Mouse (Mus musculus) stomach, postnatal 0 days (tissue): ENCODE results near the gene Stac. TPM values are rescaled to one million over a fixed set of nuclear protein-coding genes. Genes with fewer than 3 reads are reported as not detected.

Experiments used
- ATAC-seq: fragments of 200-750 bp; cut with Nextera tagmentation; 2 replicates; pipeline ENCODE4 v1.8.0; 2017; ENCODE audit not compliant: low FRiP score, low TSS enrichment
- DNase-seq: peaks from one replicate; pipeline ENCODE4 v3.0.0-alpha.2; 2016; ENCODE audit warnings: low spot score
- H3K27ac ChIP-seq: fragments of 300-500 bp; sonication (generic); replicated peaks from 2 replicates; pipeline ENCODE4 v1.5.1; 2014; ENCODE audit warnings: mild to moderate bottlenecking, control low read depth
- H3K27me3 ChIP-seq: fragments of 300-500 bp; sonication (generic); 2 replicates; pipeline ENCODE4 v1.6.1; 2014; ENCODE audit warnings: low read length; ENCODE audit not compliant: control insufficient read depth, insufficient read depth
- H3K36me3 ChIP-seq: fragments of 300-500 bp; sonication (generic); 2 replicates; pipeline ENCODE4 v1.6.1; 2014; ENCODE audit warnings: low read length, mixed read lengths; ENCODE audit not compliant: control insufficient read depth, insufficient read depth
- H3K4me1 ChIP-seq: fragments of 300-500 bp; sonication (generic); replicated peaks from 2 replicates; pipeline ENCODE4 v1.6.1; 2014; ENCODE audit warnings: antibody characterized with exemption; ENCODE audit not compliant: control insufficient read depth, insufficient read depth
- H3K4me2 ChIP-seq: fragments of 300-500 bp; sonication (generic); replicated peaks from 2 replicates; pipeline ENCODE4 v1.6.1; 2014; ENCODE audit warnings: low read depth, mild to moderate bottlenecking, control low read depth, moderate library complexity
- H3K4me3 ChIP-seq: fragments of 300-500 bp; sonication (generic); 2 replicates; pipeline ENCODE4 v1.5.1; 2014; ENCODE audit warnings: low read depth, low read length, control low read depth
- H3K9ac ChIP-seq: fragments of 300-500 bp; sonication (generic); 2 replicates; pipeline ENCODE4 v1.6.1; 2014; ENCODE audit warnings: mild to moderate bottlenecking, low read length, control low read depth, mixed read lengths
- H3K9me3 ChIP-seq: fragments of 300-500 bp; sonication (generic); 2 replicates; pipeline ENCODE4 v1.6.1; 2016; ENCODE audit warnings: low read length; ENCODE audit not compliant: control insufficient read depth
- CTCF ChIP-seq: IDR thresholded peaks from 2 replicates; pipeline ENCODE4 v1.5.1; 2016; ENCODE audit warnings: antibody characterized with exemption, low read depth, mild to moderate bottlenecking, moderate library complexity
- EP300 ChIP-seq: optimal IDR thresholded peaks from 2 replicates; pipeline ENCODE3; 2016; ENCODE audit warnings: antibody characterized with exemption
- WGBS: fragments of 180-500 bp; shearing (Covaris S2); extraction: QIAGEN DNeasy Blood & Tissue Kit; methylation state at CpG from one replicate; pipeline ENCODE4 v1.1.7; 2014; 5-methylcytosine and 5-hydroxymethylcytosine counted together
- polyA plus RNA-seq: library from polyadenylated mRNA; unstranded; fragments of >200 nt; fragmentation: Nextera tagmentation; extraction: Ambion mirVana; gene quantifications from 2 replicates; pipeline ENCODE4 v1.2.1, GENCODE M21; 2015

The Stac gene
- polyA plus RNA-seq, 1 experiment from 2014 or later: 2.4 TPM

- 71% methylated on average over 8 of the region's 8 CpGs for WGBS
- TF ChIP-seq EP300: no peak
- TF ChIP-seq CTCF: no peak
- Histone ChIP-seq H3K4me3 (no peak overlapping the region), H3K9me3 (no peaks in the 10 kb centered on the region), H3K27ac (no peak overlapping the region), H3K4me2 (no peak overlapping the region), H3K4me1 (no peaks in the 10 kb centered on the region), H3K27me3 (no peaks in the 10 kb centered on the region), H3K9ac (no peak overlapping the region), H3K36me3 (no peaks in the 10 kb centered on the region)
- ATAC-seq (no peak), DNase-seq (no peak)
Observed at GRCm38 (mm10) chr9:111550963-111551321, 139.2 kb downstream of the Stac start.

GRCm38 (mm10) chr9:111550281-111550962, 139.7 kb downstream of the Stac start:
- Histone ChIP-seq H3K4me2 (no peak overlapping the region), H3K27me3 (no peaks in the 10 kb centered on the region), H3K9ac (no peak overlapping the region), H3K4me3 (no peak overlapping the region), H3K36me3 (no peaks in the 10 kb centered on the region), H3K4me1 (no peaks in the 10 kb centered on the region), H3K27ac (no peak overlapping the region), H3K9me3 (no peaks in the 10 kb centered on the region)
- ATAC-seq (no peak), DNase-seq (no peak)
- 67% methylated on average over 21 of the region's 21 CpGs for WGBS
- TF ChIP-seq EP300 (no peak), CTCF (no peak)

- TF ChIP-seq EP300: peak; percentile 38
- no peak for TF ChIP-seq CTCF
- H3K9me3 ChIP-seq: no peaks in the 10 kb centered on the region
- no peak overlapping the region for H3K4me2 ChIP-seq
- WGBS: 41% methylated on average over 6 of the region's 6 CpGs
- H3K4me3 ChIP-seq: no peak overlapping the region
- ATAC-seq (peak; percentile 32; the same call in 1 of the 2 replicates), DNase-seq (no peak)
- no peak overlapping the region for H3K9ac ChIP-seq
- H3K27me3 ChIP-seq: no peaks in the 10 kb centered on the region
- no peaks in the 10 kb centered on the region for H3K36me3 ChIP-seq
- H3K4me1 ChIP-seq: no peaks in the 10 kb centered on the region
- H3K27ac ChIP-seq: no peak overlapping the region
Observed at GRCm38 (mm10) chr9:111542663-111543062, 147.5 kb downstream of the Stac start.

GRCm38 (mm10) chr9:111535445-111536064, 154.6 kb downstream of the Stac start:
- peak overlapping the region; percentile 63 for H3K27ac ChIP-seq
- no peaks in the 10 kb centered on the region for H3K27me3 ChIP-seq
- 44% methylated on average over 8 of the region's 8 CpGs for WGBS
- no peak overlapping the region for H3K9ac ChIP-seq
- H3K4me2 ChIP-seq: no peak overlapping the region
- no peaks in the 10 kb centered on the region for H3K36me3 ChIP-seq
- TF ChIP-seq EP300: no peak
- no peak for TF ChIP-seq CTCF
- DNase-seq (peak; percentile 74), ATAC-seq (peak; percentile 95)
- no peaks in the 10 kb centered on the region for H3K9me3 ChIP-seq
- no peak overlapping the region for H3K4me3 ChIP-seq
- no peaks in the 10 kb centered on the region for H3K4me1 ChIP-seq

- DNase-seq (peak; percentile 19), ATAC-seq (peak; percentile 55)
- no peaks in the 10 kb centered on the region for H3K9me3 ChIP-seq
- H3K4me2 ChIP-seq: no peak overlapping the region
- H3K4me1 ChIP-seq: no peaks in the 10 kb centered on the region
- 10% methylated on average over 7 of the region's 7 CpGs for WGBS
- no peaks in the 10 kb centered on the region for H3K27me3 ChIP-seq
- peak overlapping the region; percentile 63 for H3K27ac ChIP-seq
- TF ChIP-seq EP300: no peak
- TF ChIP-seq CTCF: no peak
- H3K36me3 ChIP-seq: no peaks in the 10 kb centered on the region
- H3K9ac ChIP-seq: no peak overlapping the region
- no peak overlapping the region for H3K4me3 ChIP-seq
Observed at GRCm38 (mm10) chr9:111534744-111535423, 155.3 kb downstream of the Stac start.

- Histone ChIP-seq H3K4me2 (no peak overlapping the region), H3K9ac (no peak overlapping the region), H3K27me3 (no peaks in the 10 kb centered on the region), H3K36me3 (no peaks in the 10 kb centered on the region), H3K9me3 (no peaks in the 10 kb centered on the region), H3K27ac (no peak overlapping the region), H3K4me1 (no peaks in the 10 kb centered on the region), H3K4me3 (no peak overlapping the region)
- TF ChIP-seq CTCF (no peak), EP300 (no peak)
- DNase-seq (no peak), ATAC-seq (no peak)
- 89% methylated on average over 3 of the region's 3 CpGs for WGBS
Observed at GRCm38 (mm10) chr9:111523871-111524270, 166.3 kb downstream of the Stac start.
